In genomic region chr3:63509484-63509883, GRCm38 (mm10) we compare ENCODE assay signal across 31 mouse cellular contexts. TPM values are rescaled to one million over a fixed set of nuclear protein-coding genes. Genes with fewer than 3 reads are reported as not detected.
A peak's percentile ranks its signal among the peaks of the same experiment; 100 is the strongest.
DNase-seq lines count a peak whose midpoint lies in the region; ATAC-seq and TF ChIP-seq lines count a peak whose summit lies in the region.
"Had no signal": no experiment of that assay in that cellular context is flagged by ENCODE, and none has a peak within 500 bp of the region (broad histone marks: within the 10 kb centered on the region; RNA-seq: fewer than 3 reads in every experiment).

No protein-coding gene starts in this region.

- no peak overlapping the region for H3K4me3 ChIP-seq in intestine, embryonic 15.5 days (replicated peaks)
- no peak overlapping the region for H3K4me3 ChIP-seq in intestine, postnatal 0 days (ENCODE audit: low read depth, low read length)
- no peak overlapping the region for H3K4me3 ChIP-seq in small intestine, adult 2 months (ENCODE audit: low read depth, low read length)
- H3K4me3 ChIP-seq: embryonic facial prominence, embryonic 13.5 days; embryonic facial prominence, embryonic 15.5 days; erythroblast, embryonic 14.5 days; forebrain, embryonic 10.5 days; forebrain, embryonic 12.5 days had no signal

- ATAC-seq in intestine, embryonic 15.5 days: 0 out of 2 replicates have a peak, but pooled peaks have one; percentile 31
- peak; percentile 68 for ATAC-seq in intestine, postnatal 0 days
- ATAC-seq: activated CD4-positive, CD25-positive, alpha-beta regulatory T cell, adult 4 months; CD4-positive, CD25-positive, alpha-beta regulatory T cell, adult 4 months; forebrain, embryonic 14.5 days; forebrain, embryonic 16.5 days; Patski had no signal

- intact Hi-C loops in left cerebral cortex, postnatal 14 days (cut with DNase I): no loop called here

- TF ChIP-seq POLR2A in small intestine, adult 2 months (IDR thresholded peaks at IDR 0.05; ENCODE audit: low read depth, low read length): no peak

- H3K27me3 ChIP-seq in intestine, embryonic 15.5 days (replicated peaks): no peaks in the 10 kb centered on the region
- H3K27me3 ChIP-seq in intestine, postnatal 0 days (replicated peaks; ENCODE audit: control insufficient read depth, insufficient read depth, low read length): no peaks in the 10 kb centered on the region
- no peaks in the 10 kb centered on the region for H3K27me3 ChIP-seq in small intestine, adult 2 months (ENCODE audit: control insufficient read depth, insufficient read depth, low read length)
- H3K27me3 ChIP-seq: CH12.LX; embryonic facial prominence, embryonic 13.5 days; embryonic facial prominence, embryonic 15.5 days; forebrain, embryonic 12.5 days; Patski had no signal

- no peaks in the 10 kb centered on the region for H3K36me3 ChIP-seq in intestine, embryonic 15.5 days
- no peaks in the 10 kb centered on the region for H3K36me3 ChIP-seq in intestine, postnatal 0 days (ENCODE audit: control insufficient read depth, insufficient read depth)
- no peaks in the 10 kb centered on the region for H3K36me3 ChIP-seq in small intestine, adult 2 months (ENCODE audit: control insufficient read depth, insufficient read depth, low read length)
- H3K36me3 ChIP-seq: embryonic facial prominence, embryonic 13.5 days; embryonic facial prominence, embryonic 15.5 days; forebrain, embryonic 10.5 days; forebrain, embryonic 12.5 days; G1E had no signal

- no peaks in the 10 kb centered on the region for H3K4me1 ChIP-seq in intestine, embryonic 15.5 days (replicated peaks)
- 0 out of 2 replicates have a peak, but pooled peaks cover 3% of the 10 kb centered on the region for H3K4me1 ChIP-seq in intestine, postnatal 0 days (replicated peaks; ENCODE audit: control insufficient read depth, insufficient read depth, low read length)
- peaks cover 4% of the 10 kb centered on the region; the same call in 1 of the 2 replicates for H3K4me1 ChIP-seq in small intestine, adult 2 months (ENCODE audit: control insufficient read depth, insufficient read depth, insufficient read length, low read length)
- H3K4me1 ChIP-seq: embryonic facial prominence, embryonic 13.5 days; embryonic facial prominence, embryonic 15.5 days; forebrain, embryonic 10.5 days; forebrain, embryonic 12.5 days had no signal

- H3K4me2 ChIP-seq in intestine, embryonic 15.5 days (replicated peaks): no peak overlapping the region
- H3K4me2 ChIP-seq in intestine, postnatal 0 days (replicated peaks; ENCODE audit: low read depth): no peak overlapping the region
- H3K4me2 ChIP-seq: embryonic facial prominence, embryonic 13.5 days; embryonic facial prominence, embryonic 15.5 days; forebrain, embryonic 12.5 days had no signal

- H3K27ac ChIP-seq in intestine, embryonic 15.5 days: no peak overlapping the region
- H3K27ac ChIP-seq in intestine, postnatal 0 days (ENCODE audit: low read depth, low read length): no peak overlapping the region
- H3K27ac ChIP-seq in small intestine, adult 2 months (ENCODE audit: insufficient read depth, low read depth, low read length): peak overlapping the region; percentile 75
- H3K27ac ChIP-seq: embryonic facial prominence, embryonic 13.5 days; embryonic facial prominence, embryonic 15.5 days; forebrain, embryonic 10.5 days; forebrain, embryonic 12.5 days had no signal

- TF ChIP-seq CTCF in intestine, postnatal 0 days (IDR thresholded peaks at IDR 0.05; ENCODE audit: low read depth): no peak
- TF ChIP-seq CTCF in small intestine, adult 2 months (IDR thresholded peaks at IDR 0.05; ENCODE audit: extremely low read depth, insufficient read length, insufficient replicate concordance, low read depth, low read length): no peak

- 76% methylated on average over 2 of the region's 2 CpGs for WGBS in intestine, embryonic 15.5 days
- WGBS in intestine, postnatal 0 days: 68% methylated on average over 2 of the region's 2 CpGs
- 57% methylated on average over 2 of the region's 2 CpGs for WGBS in small intestine, adult 2 months

- H3K9me3 ChIP-seq in intestine, embryonic 15.5 days: no peaks in the 10 kb centered on the region
- no peaks in the 10 kb centered on the region for H3K9me3 ChIP-seq in intestine, postnatal 0 days (ENCODE audit: control insufficient read depth)
- H3K9me3 ChIP-seq: embryonic facial prominence, embryonic 13.5 days; embryonic facial prominence, embryonic 15.5 days; forebrain, embryonic 10.5 days; forebrain, embryonic 12.5 days; G1E had no signal

- DNase-seq in left cerebral cortex, postnatal 14 days (ENCODE audit: low spot score in 2 of 2): no peak
- no peak for DNase-seq in adrenal gland, adult 18-20 months (ENCODE audit: low spot score in 2 of 2)
- DNase-seq: adrenal gland, adult 2 months; adrenal gland, postnatal 10 days; adrenal gland, postnatal 25 days; B cell, adult 2 months; cerebellum, adult 11 months; cerebellum, adult 18-20 months; cerebellum, adult 8-10 months; cerebellum, adult 9-11 months; cerebellum, postnatal 14 days; cerebellum, postnatal 36 days; embryo, embryonic 11 days had no signal

- no peak overlapping the region for H3K9ac ChIP-seq in intestine, embryonic 15.5 days
- H3K9ac ChIP-seq in intestine, postnatal 0 days (ENCODE audit: low read depth, low read length): no peak overlapping the region
- H3K9ac ChIP-seq: embryonic facial prominence, embryonic 13.5 days; embryonic facial prominence, embryonic 15.5 days; forebrain, embryonic 12.5 days had no signal

RNA-seq across cellular contexts. Expression of gene Gm34302, which starts 25.8 kb away (rescaled TPM):
- polyA plus RNA-seq in intestine, embryonic 15.5 days (2015; fragmentation: Nextera tagmentation; extraction: Ambion mirVana): not detected in 2 replicates
- polyA plus RNA-seq in intestine, postnatal 0 days (2015; fragmentation: Nextera tagmentation; extraction: Ambion mirVana): not detected in 2 replicates
- not detected in 2 replicates for polyA plus RNA-seq in small intestine, adult 2 months (2012; rRNA removed)
- total RNA-seq in left cerebral cortex, postnatal 14 days (2021): not detected
- total RNA-seq in adrenal gland, adult 18-20 months (2021): not detected
- total RNA-seq: adrenal gland, adult 2 months; adrenal gland, postnatal 25 days; CH12.LX; common myeloid progenitor, adult 5-6 weeks; G1E had no signal
- polyA plus RNA-seq: activated CD4-positive, CD25-positive, alpha-beta regulatory T cell, adult 4 months; adrenal gland, adult 2 months; brain, embryonic 14.5 days; CD4-positive, CD25-positive, alpha-beta regulatory T cell, adult 4 months; embryonic facial prominence, embryonic 11.5 days; embryonic facial prominence, embryonic 13.5 days; embryonic facial prominence, embryonic 15.5 days; erythroblast, embryonic 14.5 days; forebrain, embryonic 10.5 days; forebrain, embryonic 12.5 days; forebrain, embryonic 14.5 days; forebrain, embryonic 16.5 days; G1E; Patski had no signal
